Mouse (Mus musculus): ENCODE results near the gene Rpl35.
A peak's percentile ranks its signal among the peaks of the same experiment; 100 is the strongest.
"Not testable (repeated sequence)": the region's sequence is repeated elsewhere in the genome, so short reads cannot be mapped to it uniquely, and the experiment has no call there.

Rpl35 gene

GRCm38 (mm10) chr2:39005574-39006079 lies at the start of gene Rpl35:
Gene Rpl35 (minus strand): TSS chr2:39005624.
- no peak for DNase-seq (ENCODE audit: low read depth, low spot score)

GRCm38 (mm10) chr2:39048515-39048914 lies 43.1 kb upstream of the Rpl35 start:
- no peak for DNase-seq (ENCODE audit: low read depth, low spot score)

DNA sequence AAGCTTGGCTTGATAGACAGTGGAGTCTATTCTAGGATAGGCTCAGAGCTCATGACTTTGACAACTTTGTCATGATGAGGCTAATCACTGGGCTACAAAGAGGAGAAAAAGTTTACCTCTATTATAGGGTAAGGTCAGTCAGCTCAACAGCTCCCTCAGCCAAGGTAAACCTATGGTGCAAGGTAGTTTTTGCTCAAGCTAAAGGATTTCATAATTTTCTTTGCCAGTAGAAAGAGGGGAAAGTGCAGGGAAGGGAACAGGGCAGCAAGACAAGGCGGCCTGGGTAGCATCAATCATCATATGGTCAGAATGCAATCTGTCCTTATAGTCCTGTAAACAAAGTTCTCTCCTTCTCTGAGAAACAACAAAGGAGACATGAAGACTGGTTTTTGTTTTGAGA lies 34.8 kb upstream of the Rpl35 start:
- DNase-seq (ENCODE audit: low read depth, low spot score): no peak

GRCm38 (mm10) chr2:39031611-39032010 lies 26.2 kb upstream of the Rpl35 start:
- peak; percentile 60 for DNase-seq (ENCODE audit: low read depth, low spot score)

DNA sequence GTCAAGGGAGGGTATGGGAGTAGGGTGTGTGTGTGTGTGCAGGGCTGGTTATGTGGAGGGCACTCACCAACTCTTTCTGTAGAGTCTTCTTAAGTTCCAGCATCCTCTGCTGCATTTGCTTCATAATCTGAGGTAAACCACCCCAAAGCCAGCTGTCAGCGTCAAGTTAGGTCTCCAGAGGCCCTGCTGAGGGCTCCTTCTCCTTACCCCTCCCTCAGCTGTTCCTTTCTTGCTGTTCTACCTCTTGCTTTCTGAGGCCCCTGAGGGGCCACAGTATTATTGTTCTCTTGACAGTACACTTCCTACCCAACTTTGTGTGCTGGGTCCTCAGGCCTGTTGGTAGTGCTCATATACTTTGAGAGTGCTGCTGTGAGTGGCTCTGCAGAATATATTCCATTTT lies 14.6 kb upstream of the Rpl35 start:
- no peak for DNase-seq (ENCODE audit: low read depth, low spot score)

DNA sequence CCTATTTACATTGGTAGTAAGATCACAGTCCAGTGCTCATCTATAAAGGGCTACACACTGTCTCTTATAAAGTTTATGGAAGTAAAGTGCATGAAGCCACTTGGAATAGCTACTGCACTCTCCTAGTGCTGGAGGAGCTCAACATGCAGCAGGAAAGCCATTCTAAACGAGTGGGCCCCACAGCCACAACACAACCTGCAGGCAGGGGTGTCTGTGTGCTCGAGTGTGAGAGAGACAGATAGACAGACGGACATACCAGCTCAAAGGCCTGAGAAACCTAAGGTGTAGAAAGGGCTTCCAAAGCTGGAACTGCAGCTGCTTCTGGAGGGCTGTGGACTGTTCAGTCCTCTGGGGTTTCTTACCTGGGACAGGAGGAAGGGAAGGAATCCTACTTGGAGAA lies 11.2 kb upstream of the Rpl35 start:
- no peak for DNase-seq (ENCODE audit: low read depth, low spot score)

GRCm38 (mm10) chr2:39012768-39013279 lies 7.4 kb upstream of the Rpl35 start:
- DNase-seq (ENCODE audit: low read depth, low spot score): no peak

- no peak for DNase-seq (ENCODE audit: low read depth, low spot score)
Measured at GRCm38 (mm10) chr2:39011971-39012370, 6.5 kb upstream of the Rpl35 start.

- DNase-seq (ENCODE audit: low read depth, low spot score): no peak
Measured at GRCm38 (mm10) chr2:39011264-39011663, 5.8 kb upstream of the Rpl35 start.

DNA sequence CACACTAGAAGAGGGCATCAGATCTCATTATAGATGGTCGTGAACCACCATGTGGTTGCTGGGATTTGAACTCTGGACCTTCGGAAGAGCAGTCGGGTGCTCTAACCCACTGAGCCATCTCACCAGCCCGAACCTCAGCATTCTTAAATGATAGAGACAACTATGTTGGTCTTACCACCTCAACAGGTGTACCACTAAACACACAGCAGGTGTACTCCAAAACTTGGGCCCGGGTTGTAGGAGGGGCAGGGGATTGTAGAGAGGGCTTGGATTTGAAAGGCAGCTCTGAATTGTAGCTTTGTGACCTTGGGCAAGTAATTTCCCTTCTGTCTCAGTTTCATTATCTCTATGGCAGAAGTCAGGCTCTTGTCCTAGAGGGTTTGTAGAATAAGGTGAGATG lies 4.7 kb upstream of the Rpl35 start:
- DNase-seq (ENCODE audit: low read depth, low spot score): not testable (repeated sequence)

DNA sequence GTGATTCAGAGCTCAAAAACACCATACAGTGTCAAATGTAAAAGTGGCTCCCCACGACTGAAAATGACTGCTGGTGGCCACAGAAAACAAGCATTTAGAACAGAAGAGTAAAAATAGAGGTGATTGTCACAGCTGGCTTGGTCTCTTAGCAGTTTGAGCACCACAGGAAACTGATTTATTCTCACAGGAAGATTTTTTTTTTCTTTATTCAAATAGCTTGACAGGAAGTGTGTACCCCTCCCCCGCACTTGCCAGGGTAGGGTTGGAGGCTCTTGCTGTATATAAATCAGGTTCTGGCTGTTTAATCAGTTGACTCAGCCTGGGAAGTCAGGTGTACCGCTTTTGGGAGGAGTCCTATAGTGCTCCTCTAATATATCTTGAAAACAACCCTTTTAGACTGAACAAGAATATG lies 3.5 kb upstream of the Rpl35 start:
- DNase-seq (ENCODE audit: low read depth, low spot score): no peak

DNA sequence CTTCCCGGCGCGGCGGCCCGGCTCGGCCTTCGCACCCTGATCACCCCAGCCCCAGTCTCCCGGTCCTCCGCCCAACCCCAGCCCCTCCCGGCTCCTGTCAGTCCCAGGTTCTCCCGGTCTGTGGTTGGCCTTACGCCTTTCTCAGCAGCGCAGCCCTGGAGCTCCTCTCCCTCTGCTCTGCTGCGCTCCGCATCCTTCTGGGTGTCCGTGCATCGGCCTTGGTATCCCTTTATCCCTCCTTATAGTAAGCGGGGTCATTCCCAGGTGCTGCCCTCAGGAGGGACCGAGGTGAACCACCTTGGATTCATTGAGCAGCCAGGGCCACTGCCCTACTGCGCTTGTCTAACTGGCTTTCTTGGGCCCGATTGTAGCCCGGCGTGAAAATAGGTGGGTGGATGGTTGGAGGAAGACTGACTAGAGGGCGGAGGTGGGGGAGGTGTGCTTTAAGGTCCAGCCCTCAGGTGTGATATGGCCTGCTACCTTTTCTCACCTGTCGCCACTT lies 3.0 kb upstream of the Rpl35 start:
- DNase-seq (ENCODE audit: low read depth, low spot score): no peak

- DNase-seq (ENCODE audit: low read depth, low spot score): peak; percentile 85
Measured at GRCm38 (mm10) chr2:39007865-39008264, 2.4 kb upstream of the Rpl35 start.

DNA sequence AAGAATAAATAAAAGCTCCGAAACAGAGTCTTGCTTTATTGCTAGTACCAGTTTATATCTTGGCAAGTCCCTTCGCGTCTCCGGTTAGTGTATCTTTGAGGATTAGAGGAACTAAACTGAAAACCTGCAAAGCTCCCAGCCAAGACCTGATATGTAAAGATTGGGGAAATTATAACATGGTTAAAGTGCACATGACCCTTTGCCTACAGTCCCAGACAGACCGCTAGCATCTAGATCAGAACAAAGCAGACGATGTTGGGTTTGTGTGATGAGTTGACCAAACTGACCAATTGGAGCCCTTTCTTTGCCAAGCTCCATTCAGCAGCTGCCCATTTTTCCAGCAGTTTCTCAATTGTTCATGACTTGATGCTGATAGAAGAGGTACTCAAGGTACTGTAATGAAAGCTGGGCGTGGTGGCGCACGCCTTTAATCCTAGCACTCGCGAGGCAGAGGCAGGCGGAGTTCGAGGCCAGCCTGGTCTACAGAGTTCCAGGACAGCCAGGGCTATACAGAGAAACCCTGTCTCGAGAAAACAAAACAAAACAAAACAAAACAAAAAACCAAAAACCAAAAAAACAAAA lies 816 bp upstream of the Rpl35 start:
- no peak for DNase-seq (ENCODE audit: low read depth, low spot score)

DNA sequence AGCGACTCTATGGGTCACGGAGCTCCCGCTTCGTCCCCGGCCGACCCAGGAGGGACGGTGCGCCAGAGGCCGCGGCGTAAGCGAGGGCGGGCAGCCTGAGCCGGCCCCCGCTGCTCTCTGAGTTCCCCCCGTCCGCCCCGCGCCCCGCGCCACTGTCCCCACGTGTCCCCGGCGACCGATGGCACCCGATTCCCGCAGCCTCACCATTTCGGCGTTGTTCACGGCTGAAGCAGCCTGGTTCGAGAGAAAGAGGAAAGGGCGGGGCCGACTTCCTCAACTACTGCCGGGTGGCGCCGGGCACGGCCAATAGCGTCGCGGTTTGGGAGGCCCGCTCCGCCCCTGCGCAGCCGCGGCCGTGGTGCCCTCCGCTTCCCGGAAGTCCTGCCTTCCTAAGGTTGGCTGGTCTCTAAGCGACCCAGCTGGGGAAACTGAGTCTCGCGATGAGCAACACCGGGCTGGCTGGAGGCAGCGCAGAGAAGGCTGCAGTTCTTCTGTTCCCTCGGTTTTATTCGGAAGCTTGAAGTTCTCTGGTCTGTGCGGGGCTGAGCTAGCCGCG lies 466 bp downstream of the Rpl35 start, which contains the start of gene Arpc5l:
Arpc5l (plus strand) TSS at position 469 of the 556 bp plus-strand sequence.
- peak; percentile 88 for DNase-seq (ENCODE audit: low read depth, low spot score)

DNA sequence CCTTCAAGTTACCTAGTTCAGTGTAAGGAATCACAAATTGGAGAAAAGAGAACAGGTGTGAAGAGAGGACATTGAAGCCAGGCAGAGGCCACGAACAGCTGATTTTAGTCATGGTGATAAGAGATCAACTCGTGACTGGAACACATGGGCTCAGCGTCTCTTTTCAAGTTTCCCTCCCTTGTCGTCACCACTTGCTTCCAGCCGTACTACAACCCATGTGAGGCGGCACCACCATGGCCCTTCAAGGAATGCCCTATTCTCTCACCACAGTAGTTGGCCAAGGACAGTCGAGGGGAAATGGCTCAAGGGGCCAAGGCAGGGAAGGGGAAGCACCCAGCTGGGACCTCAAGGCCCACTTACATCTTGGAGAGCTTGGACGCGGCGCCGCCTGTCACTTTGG lies 1.1 kb downstream of the Rpl35 start:
- no peak for DNase-seq (ENCODE audit: low read depth, low spot score)

- DNase-seq (ENCODE audit: low read depth, low spot score): no peak
Measured at GRCm38 (mm10) chr2:39003512-39003911, 1.9 kb downstream of the Rpl35 start.

- no peak for DNase-seq (ENCODE audit: low read depth, low spot score)
Measured at GRCm38 (mm10) chr2:39003106-39003505, 2.3 kb downstream of the Rpl35 start.

GRCm38 (mm10) chr2:39001866-39002265 lies 3.6 kb downstream of the Rpl35 start:
- DNase-seq (ENCODE audit: low read depth, low spot score): no peak

- no peak for DNase-seq (ENCODE audit: low read depth, low spot score)
Measured at GRCm38 (mm10) chr2:39000587-39000919, 4.9 kb downstream of the Rpl35 start.

- DNase-seq (ENCODE audit: low read depth, low spot score): no peak
Measured at GRCm38 (mm10) chr2:38999910-39000586, 5.4 kb downstream of the Rpl35 start.

GRCm38 (mm10) chr2:38999381-38999780 lies 6.0 kb downstream of the Rpl35 start:
- DNase-seq (ENCODE audit: low read depth, low spot score): no peak
